Mouse (Mus musculus): Measurements from ENCODE around the gene Slc9a9.

- TF ChIP-seq GATA1 (IDR thresholded peaks at IDR 0.05; ENCODE audit: low read length) (no peak), TAL1 (IDR thresholded peaks at IDR 0.05; ENCODE audit: low read length) (no peak)
Observed at GRCm38 (mm10) chr9:95120062-95120461, 450.4 kb downstream of the Slc9a9 start.
